19 mouse cellular contexts compared by ENCODE assay signal in genomic region chr11:55134871-55135270, GRCm38 (mm10). TPM values are rescaled to one million over a fixed set of nuclear protein-coding genes. Genes with fewer than 3 reads are reported as not detected.
"Had no signal": no experiment of that assay in that cellular context is flagged by ENCODE, and none has a peak within 500 bp of the region (broad histone marks: within the 10 kb centered on the region; RNA-seq: fewer than 3 reads in every experiment).

No protein-coding gene starts in this region.

- H3K4me2 ChIP-seq: limb, embryonic 13.5 days; neural tube, embryonic 12.5 days had no signal

- H3K27me3 ChIP-seq: limb, embryonic 13.5 days; neural tube, embryonic 12.5 days had no signal

- H3K4me3 ChIP-seq: layer of hippocampus, adult 2 months; limb, embryonic 13.5 days; midbrain, embryonic 10.5 days; neural tube, embryonic 12.5 days had no signal

- H3K36me3 ChIP-seq: limb, embryonic 13.5 days; midbrain, embryonic 10.5 days; neural tube, embryonic 12.5 days had no signal

- DNase-seq: kidney, postnatal 4 days; left cerebral cortex, postnatal 4 days; lung, adult 18-20 months; lung, postnatal 36 days; midbrain, embryonic 14.5 days; thymus, adult 18-20 months; thymus, postnatal 14 days had no signal

RNA-seq across cellular contexts. Expression of gene Slc36a3, which starts 16.6 kb away (rescaled TPM):
- total RNA-seq: layer of hippocampus, adult 2 months; layer of hippocampus, postnatal 10 days; left cerebral cortex, postnatal 4 days; liver, adult 2 months; megakaryocyte progenitor cell, adult 5-6 weeks had no signal
- polyA plus RNA-seq: kidney, postnatal 0 days; limb, embryonic 13.5 days; liver, embryonic 14.5 days; lung, embryonic 16.5 days; midbrain, embryonic 10.5 days; midbrain, embryonic 14.5 days; neural tube, embryonic 12.5 days; stomach, embryonic 14.5 days had no signal

RNA-seq across cellular contexts. Expression of gene Slc36a2, which starts 50.0 kb away (rescaled TPM):
- total RNA-seq: liver, adult 2 months; neutrophil, adult 5-6 weeks had no signal
- polyA plus RNA-seq: liver, adult 2 months had no signal

RNA-seq across cellular contexts. Expression of gene Ccdc69, which starts 56.9 kb away (rescaled TPM):
- total RNA-seq: left cerebral cortex, postnatal 4 days had no signal
